Mouse (Mus musculus): ENCODE data around the gene H2afy. TPM values are rescaled to one million over a fixed set of nuclear protein-coding genes. Genes with fewer than 3 reads are reported as not detected.

The H2afy gene
- polyA plus RNA-seq, 1 experiment from 2014 or later: 150 TPM

GRCm38 (mm10) chr13:56155048-56155447, 18.9 kb upstream of the H2afy start:
- H3K27ac ChIP-seq (replicated peaks): 0 out of 2 replicates have a peak overlapping the region, but pooled peaks have one; percentile 14
- ATAC-seq (ENCODE audit: low FRiP score, low TSS enrichment) (no peak), DNase-seq (ENCODE audit: low spot score) (no peak)
- H3K4me3 ChIP-seq (ENCODE audit: low read depth, low read length): no peak overlapping the region
- no peak for TF ChIP-seq CTCF (IDR thresholded peaks at IDR 0.05; ENCODE audit: low read depth)
- no peak for TF ChIP-seq EP300 (optimal IDR thresholded peaks at IDR 0.05)
- H3K9ac ChIP-seq (ENCODE audit: low read length): no peak overlapping the region
- H3K36me3 ChIP-seq (ENCODE audit: control insufficient read depth, insufficient read depth, low read length): no peaks in the 10 kb centered on the region
- no peaks in the 10 kb centered on the region for H3K9me3 ChIP-seq (ENCODE audit: control insufficient read depth, low read length)
- no peak overlapping the region for H3K4me2 ChIP-seq (replicated peaks; ENCODE audit: low read depth)
- 40% methylated on average over 5 of the region's 5 CpGs for WGBS
- no peaks in the 10 kb centered on the region for H3K27me3 ChIP-seq (ENCODE audit: control insufficient read depth, insufficient read depth, low read length)
- 0 out of 2 replicates have a peak, but pooled peaks cover 3% of the 10 kb centered on the region for H3K4me1 ChIP-seq (replicated peaks; ENCODE audit: control insufficient read depth, insufficient read depth)

- TF ChIP-seq CTCF (IDR thresholded peaks at IDR 0.05; ENCODE audit: low read depth): no peak
- TF ChIP-seq EP300 (optimal IDR thresholded peaks at IDR 0.05): no peak
- H3K27me3 ChIP-seq (ENCODE audit: control insufficient read depth, insufficient read depth, low read length): no peaks in the 10 kb centered on the region
- ATAC-seq (ENCODE audit: low FRiP score, low TSS enrichment) (peak; percentile 49; the same call in 1 of the 2 replicates), DNase-seq (ENCODE audit: low spot score) (no peak)
- WGBS: 31% methylated on average over 7 of the region's 7 CpGs
- H3K4me1 ChIP-seq (replicated peaks; ENCODE audit: control insufficient read depth, insufficient read depth): no peaks in the 10 kb centered on the region
- no peaks in the 10 kb centered on the region for H3K9me3 ChIP-seq (ENCODE audit: control insufficient read depth, low read length)
- H3K4me2 ChIP-seq (replicated peaks; ENCODE audit: low read depth): no peak overlapping the region
- no peaks in the 10 kb centered on the region for H3K36me3 ChIP-seq (ENCODE audit: control insufficient read depth, insufficient read depth, low read length)
- no peak overlapping the region for H3K27ac ChIP-seq (replicated peaks)
- H3K4me3 ChIP-seq (ENCODE audit: low read depth, low read length): no peak overlapping the region
- H3K9ac ChIP-seq (ENCODE audit: low read length): no peak overlapping the region
These were observed 16.8 kb upstream of the H2afy start for GRCm38 (mm10) chr13:56152773-56153460.

- Histone ChIP-seq H3K27me3 (ENCODE audit: control insufficient read depth, insufficient read depth, low read length) (no peaks in the 10 kb centered on the region), H3K27ac (replicated peaks) (no peak overlapping the region), H3K4me3 (ENCODE audit: low read depth, low read length) (no peak overlapping the region), H3K9me3 (ENCODE audit: control insufficient read depth, low read length) (no peaks in the 10 kb centered on the region), H3K4me2 (replicated peaks; ENCODE audit: low read depth) (peak overlapping the region; percentile 38), H3K9ac (ENCODE audit: low read length) (no peak overlapping the region), H3K4me1 (replicated peaks; ENCODE audit: control insufficient read depth, insufficient read depth) (no peaks in the 10 kb centered on the region), H3K36me3 (ENCODE audit: control insufficient read depth, insufficient read depth, low read length) (no peaks in the 10 kb centered on the region)
- DNase-seq (ENCODE audit: low spot score): peak; percentile 76
- 41% methylated on average over 22 of the region's 22 CpGs for WGBS
- ATAC-seq (ENCODE audit: low FRiP score, low TSS enrichment): peak; percentile 62; the same call in 1 of the 2 replicates
- TF ChIP-seq CTCF (IDR thresholded peaks at IDR 0.05; ENCODE audit: low read depth): peak; percentile 88
- TF ChIP-seq EP300 (optimal IDR thresholded peaks at IDR 0.05): no peak
These were observed 15.5 kb upstream of the H2afy start for GRCm38 (mm10) chr13:56151404-56152226.

GRCm38 (mm10) chr13:56145523-56145922, 9.4 kb upstream of the H2afy start:
- H3K4me3 ChIP-seq (ENCODE audit: low read depth, low read length): no peak overlapping the region
- no peak overlapping the region for H3K4me2 ChIP-seq (replicated peaks; ENCODE audit: low read depth)
- ATAC-seq (ENCODE audit: low FRiP score, low TSS enrichment) (no peak), DNase-seq (ENCODE audit: low spot score) (peak; percentile 60)
- WGBS: 42% methylated on average over 3 of the region's 3 CpGs
- no peaks in the 10 kb centered on the region for H3K27me3 ChIP-seq (ENCODE audit: control insufficient read depth, insufficient read depth, low read length)
- no peaks in the 10 kb centered on the region for H3K9me3 ChIP-seq (ENCODE audit: control insufficient read depth, low read length)
- H3K9ac ChIP-seq (ENCODE audit: low read length): no peak overlapping the region
- 0 out of 2 replicates have a peak, but pooled peaks cover 3% of the 10 kb centered on the region for H3K4me1 ChIP-seq (replicated peaks; ENCODE audit: control insufficient read depth, insufficient read depth)
- no peak overlapping the region for H3K27ac ChIP-seq (replicated peaks)
- TF ChIP-seq EP300 (optimal IDR thresholded peaks at IDR 0.05) (no peak), CTCF (IDR thresholded peaks at IDR 0.05; ENCODE audit: low read depth) (peak; percentile 78)
- no peaks in the 10 kb centered on the region for H3K36me3 ChIP-seq (ENCODE audit: control insufficient read depth, insufficient read depth, low read length)

GRCm38 (mm10) chr13:56144021-56144420, 7.9 kb upstream of the H2afy start:
- TF ChIP-seq CTCF (IDR thresholded peaks at IDR 0.05; ENCODE audit: low read depth) (no peak), EP300 (optimal IDR thresholded peaks at IDR 0.05) (no peak)
- 52% methylated on average over 2 of the region's 2 CpGs for WGBS
- 0 out of 2 replicates have a peak, but pooled peaks cover 3% of the 10 kb centered on the region for H3K4me1 ChIP-seq (replicated peaks; ENCODE audit: control insufficient read depth, insufficient read depth)
- H3K9ac ChIP-seq (ENCODE audit: low read length): no peak overlapping the region
- ATAC-seq (ENCODE audit: low FRiP score, low TSS enrichment) (peak; percentile 34; the same call in 1 of the 2 replicates), DNase-seq (ENCODE audit: low spot score) (no peak)
- no peak overlapping the region for H3K4me3 ChIP-seq (ENCODE audit: low read depth, low read length)
- no peaks in the 10 kb centered on the region for H3K9me3 ChIP-seq (ENCODE audit: control insufficient read depth, low read length)
- peak overlapping the region; percentile 56; the same call in 1 of the 2 replicates for H3K27ac ChIP-seq (replicated peaks)
- no peak overlapping the region for H3K4me2 ChIP-seq (replicated peaks; ENCODE audit: low read depth)
- no peaks in the 10 kb centered on the region for H3K36me3 ChIP-seq (ENCODE audit: control insufficient read depth, insufficient read depth, low read length)
- H3K27me3 ChIP-seq (ENCODE audit: control insufficient read depth, insufficient read depth, low read length): no peaks in the 10 kb centered on the region
